Mouse (Mus musculus) T-helper 17 cell (primary cell): ENCODE results near the gene Ankrd12.

Source experiments
- in situ Hi-C, 2 experiments: fragments of 300-600 bp; cut with MboI, MseI; formaldehyde crosslinking; loops; 1 replicate in 1 of 2; 2 replicates in 1 of 2; pipeline ENCODE4 v1.15.1; 2025; ENCODE audit warnings: high pct_unique_total_duplicates in 2 of 2

The Ankrd12 gene

DNA sequence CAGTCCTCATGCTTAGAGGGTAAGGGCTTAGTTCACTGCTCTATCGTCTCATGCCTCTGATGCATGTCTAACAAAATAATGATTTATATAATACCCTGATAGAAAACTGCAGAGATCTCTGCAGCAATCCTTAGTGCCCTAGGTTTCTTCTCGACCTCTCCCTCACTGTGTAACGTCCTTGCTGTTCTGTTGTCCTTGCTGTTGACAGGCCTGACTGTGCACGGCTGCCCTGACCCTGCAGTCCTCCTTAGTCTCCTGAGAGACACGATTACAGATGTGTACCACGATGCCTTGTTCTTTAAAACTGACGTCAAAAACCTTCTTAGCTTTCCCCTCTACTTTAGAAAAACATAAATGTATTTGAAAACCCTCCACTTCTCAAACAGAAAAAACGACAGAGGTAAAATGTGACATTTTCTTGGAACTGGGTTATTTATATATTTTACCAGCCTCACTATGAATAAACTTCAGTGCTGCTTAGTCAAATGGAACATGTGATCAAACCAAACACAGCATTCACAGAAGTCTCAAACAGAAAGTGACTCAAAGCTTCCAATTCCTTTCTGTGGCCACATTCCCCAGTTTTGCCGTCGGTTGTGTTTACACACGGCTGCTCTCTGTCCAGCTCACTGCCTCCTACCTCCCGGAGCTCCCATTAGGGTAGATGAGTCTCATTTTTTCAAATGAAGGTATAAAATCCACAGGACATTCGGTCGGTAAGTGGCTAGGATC, 137.3 kb downstream of the Ankrd12 start:
- in situ Hi-C loops, result loop anchor here (5.0 to 10.0 kb wide), 2 partner anchors 67 to 575 kb away; partner anchors contain the start of gene Rab12 (in 1 of the 2)

DNA sequence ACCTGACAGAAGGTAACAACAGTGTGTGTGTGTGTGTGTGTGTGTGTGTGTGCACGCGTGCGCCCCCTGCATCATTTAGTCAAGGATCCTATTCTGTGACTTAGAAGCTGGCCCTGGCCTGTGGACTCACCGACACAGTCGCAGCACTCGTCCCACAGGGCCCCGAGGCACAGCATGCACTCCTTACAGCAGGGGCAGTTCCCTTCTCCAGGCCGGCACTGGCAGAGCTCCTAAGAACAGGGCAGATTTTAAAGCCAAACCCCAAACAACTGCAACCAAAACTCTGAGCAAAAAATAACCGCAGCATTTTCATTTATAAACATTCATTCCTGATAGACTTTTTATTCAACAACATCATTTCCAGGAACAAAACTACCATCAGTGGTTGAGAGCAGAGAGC, 139.2 kb downstream of the Ankrd12 start:
- in situ Hi-C loops, result loop anchor here in 1 of 2 experiments (5.0 kb wide), 1 partner anchor 65 kb away; no protein-coding TSS in a partner anchor

DNA sequence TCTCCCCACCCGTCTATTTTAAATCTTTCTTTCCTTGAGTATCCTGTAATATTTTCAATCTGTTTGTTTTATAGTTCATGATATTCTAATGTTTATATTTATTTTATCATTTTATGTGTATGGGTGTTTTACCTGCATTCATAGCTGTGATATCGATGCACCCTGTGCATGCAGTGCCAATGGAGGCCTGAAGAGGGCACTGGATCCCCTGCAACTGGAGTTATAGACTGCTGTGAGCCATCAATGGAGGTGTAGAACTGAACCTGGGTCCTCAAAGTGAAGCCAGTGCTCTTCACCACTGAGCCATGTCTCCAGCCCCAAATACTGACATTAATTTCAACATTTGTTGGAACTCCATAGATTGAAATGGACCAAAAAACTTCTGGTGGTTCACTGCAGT, 143.1 kb downstream of the Ankrd12 start:
- in situ Hi-C loops, result no loop called here

DNA sequence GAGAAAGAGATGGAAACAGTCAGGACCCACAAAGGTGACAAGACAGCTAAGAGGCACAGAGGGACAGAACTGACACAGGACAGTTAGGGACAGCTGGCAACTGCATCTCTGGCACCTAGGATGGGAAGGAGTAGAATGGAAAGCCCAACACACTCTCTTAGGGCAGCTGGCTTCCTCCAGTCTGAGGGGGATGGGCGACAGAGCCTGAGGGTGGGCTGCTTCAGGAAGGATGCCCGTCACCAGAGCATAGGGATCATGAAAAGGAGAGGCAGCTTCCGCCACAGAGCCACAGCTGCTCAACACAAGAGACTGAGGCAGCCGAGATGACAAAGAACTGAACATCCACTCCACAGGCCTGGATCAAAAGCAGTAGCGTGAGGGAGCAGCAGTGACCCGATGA, 145.4 kb downstream of the Ankrd12 start:
- in situ Hi-C loops, result no loop called here

DNA sequence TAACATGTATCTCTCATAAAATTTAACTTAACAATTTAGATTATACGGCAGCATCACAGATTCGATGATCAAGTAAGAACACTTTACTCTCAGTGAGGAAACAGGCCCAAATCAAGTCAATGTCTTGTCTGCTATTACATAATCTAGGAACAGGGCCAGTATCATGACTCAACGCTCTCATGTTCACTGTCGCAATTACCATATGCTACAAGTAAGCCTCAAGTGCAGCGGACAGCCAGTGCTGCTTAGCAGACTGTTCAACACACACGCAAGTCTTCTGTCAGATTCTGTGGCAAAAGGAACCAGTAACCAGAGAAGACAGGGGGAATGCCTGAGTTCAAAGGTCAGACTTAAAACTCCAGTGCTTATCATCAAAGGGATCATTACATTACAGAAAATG, 145.9 kb downstream of the Ankrd12 start:
- in situ Hi-C loops, result no loop called here

DNA sequence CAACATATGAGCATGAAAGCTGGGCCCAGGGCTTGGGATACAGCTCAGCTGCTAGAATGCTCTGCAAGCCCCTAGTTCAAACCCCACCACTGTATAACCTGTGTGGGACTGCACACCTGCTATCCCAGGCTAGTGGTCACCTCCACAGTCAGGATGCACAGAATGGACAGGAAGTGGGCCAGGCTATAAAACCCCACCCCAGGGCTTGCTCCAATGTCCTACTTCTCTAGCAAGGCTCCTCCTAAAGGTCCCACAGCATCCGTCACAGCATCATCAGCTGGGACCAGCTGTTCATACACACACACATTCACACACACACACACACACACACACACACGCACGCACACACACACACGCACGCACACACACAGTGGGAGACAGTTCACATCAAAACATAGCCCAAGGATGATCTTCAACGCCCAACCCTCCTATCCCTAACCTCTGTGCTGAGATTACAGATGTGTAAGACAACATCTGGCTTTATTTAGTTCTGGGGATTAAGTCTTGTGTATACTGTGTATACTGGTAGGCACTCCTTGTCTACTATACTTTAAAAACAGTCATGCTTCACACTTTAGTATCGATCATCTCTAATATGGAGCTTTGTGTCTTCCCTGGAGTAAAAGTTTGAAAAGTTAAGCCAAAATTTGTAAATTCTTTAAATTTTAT, 146.6 kb downstream of the Ankrd12 start:
- in situ Hi-C loops, result no loop called here

DNA sequence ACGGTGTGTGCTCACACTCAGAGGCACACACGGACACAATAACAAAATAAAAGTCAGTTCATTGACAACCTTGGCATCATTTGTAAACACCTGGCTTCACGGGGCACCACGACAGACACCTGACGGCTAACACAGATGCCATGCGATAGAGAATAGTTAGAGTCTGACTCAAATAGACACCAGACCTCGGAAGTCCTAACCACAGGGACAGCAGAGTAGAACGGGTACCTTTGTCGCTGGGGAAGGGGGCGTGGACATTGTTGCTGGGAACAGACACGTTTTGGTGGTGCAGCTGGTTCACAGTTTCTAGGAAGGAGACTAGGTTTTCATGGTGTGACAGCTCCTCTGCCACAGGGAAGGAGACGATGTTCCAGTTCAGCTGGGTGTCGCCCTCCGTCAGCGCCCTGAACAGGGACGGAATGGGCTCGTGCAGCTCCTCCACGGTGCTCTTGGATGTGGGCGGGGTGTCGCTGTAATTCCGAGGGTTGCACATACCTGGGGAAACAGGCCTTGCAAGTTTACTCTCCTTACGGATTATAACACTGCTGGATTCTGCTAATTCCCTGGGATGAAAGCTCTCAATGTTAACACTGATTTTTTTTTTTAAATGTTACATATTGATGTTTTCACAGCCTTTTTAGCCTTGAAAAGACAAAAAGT, 147.4 kb downstream of the Ankrd12 start:
- in situ Hi-C loops, result no loop called here

DNA sequence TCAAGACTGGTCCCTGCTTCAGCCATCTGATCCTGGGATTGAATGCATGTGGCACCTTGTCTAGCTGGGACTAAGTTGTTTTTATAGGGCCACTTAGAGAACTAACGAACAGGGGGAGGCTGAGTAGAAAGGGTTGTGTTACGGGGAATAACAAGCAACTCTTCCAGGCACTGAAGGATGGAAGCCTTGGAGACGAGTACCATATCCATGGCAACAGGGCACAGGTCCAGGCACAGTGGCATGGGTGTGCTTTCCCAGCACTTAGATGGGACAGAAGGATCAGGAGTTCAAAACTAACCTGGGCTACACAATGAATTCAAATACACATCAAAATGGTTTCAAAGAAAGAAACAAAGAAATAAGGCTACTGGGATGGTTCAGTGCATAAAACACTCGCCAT, 149.8 kb downstream of the Ankrd12 start:
- in situ Hi-C loops, result no loop called here

DNA sequence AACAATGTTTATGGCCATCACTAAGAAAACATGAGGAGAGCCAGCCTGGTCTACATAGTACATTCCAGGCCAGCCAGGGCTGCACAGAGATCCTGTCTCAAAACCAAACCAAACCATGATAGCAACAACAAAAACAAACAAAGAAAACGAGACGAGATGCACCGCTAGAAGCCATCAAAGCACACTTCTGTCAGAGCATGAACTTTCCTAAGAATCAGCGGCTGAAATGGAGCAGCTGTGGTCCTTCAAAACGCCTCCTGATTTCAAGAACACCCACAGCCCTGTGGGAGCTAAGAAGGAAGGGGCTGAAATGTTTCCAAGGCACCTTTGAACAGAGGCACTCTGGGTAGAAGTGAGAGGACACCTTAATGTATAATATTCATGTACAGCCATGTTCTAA, 152.7 kb downstream of the Ankrd12 start:
- in situ Hi-C loops, result no loop called here

DNA sequence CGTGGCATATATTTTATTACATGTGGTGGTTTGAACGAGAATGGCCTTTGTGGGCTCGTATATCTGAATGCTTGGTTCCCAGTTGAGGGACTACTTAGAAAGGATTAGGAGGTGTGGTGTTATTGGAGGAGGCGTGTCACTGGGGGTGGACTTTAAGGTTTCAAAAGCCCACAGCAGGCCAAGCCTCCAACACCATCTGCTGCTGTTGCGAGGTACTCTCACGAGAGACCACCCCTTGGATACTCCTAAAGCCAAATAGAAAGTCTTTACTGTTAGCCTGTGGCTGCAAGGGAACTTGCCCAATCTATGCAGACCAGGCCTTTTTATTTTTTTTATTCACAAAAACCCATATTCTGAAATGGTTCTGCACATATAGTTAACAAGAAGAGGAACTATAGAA, 154.9 kb downstream of the Ankrd12 start:
- in situ Hi-C loops, result no loop called here

DNA sequence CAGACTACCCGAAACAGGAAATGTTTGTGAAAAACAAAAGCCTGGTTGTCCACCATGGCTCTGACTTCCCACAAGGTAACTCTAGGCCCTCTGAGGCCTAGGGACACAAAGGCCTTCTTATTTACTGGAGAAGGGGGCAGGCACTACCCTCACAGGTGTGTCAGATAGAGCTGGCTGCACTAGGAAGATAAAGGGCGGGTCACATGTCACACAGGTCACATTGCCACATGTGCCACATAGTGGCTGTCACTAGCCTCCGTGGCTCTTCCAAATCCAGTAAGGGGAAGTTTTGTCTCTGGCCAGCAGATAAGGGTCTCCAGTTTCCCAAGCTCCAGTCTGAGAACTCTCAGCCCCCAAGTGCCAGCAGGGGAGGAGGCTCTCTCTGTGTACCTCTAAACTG, 157.7 kb downstream of the Ankrd12 start:
- in situ Hi-C loops, result no loop called here

DNA sequence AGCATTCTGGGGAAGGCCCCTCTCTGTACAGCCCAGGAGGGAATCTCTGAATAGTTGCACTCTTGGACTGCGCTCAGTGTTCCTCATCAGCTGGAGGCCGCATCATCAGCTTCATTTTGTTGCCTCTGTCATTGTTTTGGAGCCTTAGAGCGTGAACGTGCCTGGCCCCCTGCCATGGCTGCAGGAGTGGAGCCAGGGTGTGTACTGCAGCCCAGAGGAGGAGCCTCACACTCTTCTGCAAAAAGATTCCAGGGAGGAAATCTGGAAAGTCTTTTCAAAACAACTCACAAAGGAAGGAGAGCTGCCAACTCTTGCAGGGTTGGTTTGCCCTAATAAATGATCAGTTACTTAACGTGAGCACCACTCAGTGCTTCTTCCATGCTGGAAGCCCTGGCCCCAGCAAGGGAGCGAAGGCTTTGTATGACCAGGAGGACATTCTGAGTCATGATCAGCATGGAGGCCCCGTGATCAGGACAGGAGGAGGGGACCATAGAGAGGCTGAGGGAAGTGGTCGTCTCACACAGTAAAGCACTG, 160.7 kb downstream of the Ankrd12 start:
- in situ Hi-C loops, result no loop called here
